Mouse (Mus musculus): Measurements from ENCODE around the gene Myrip. TPM values are rescaled to one million over a fixed set of nuclear protein-coding genes. Genes with fewer than 3 reads are reported as not detected.
"Not testable (repeated sequence)": the region's sequence is repeated elsewhere in the genome, so short reads cannot be mapped to it uniquely, and the experiment has no call there.

Gene Myrip
- polyA plus RNA-seq (2016; fragmentation: Nextera tagmentation; extraction: Ambion mirVana): 0.18 and 0.27 TPM in 2 replicates

- H3K27me3 ChIP-seq (replicated peaks; ENCODE audit: low read depth, poor library complexity, severe bottlenecking): peaks cover 50% of the 10 kb centered on the region
- H3K27ac ChIP-seq (replicated peaks); H3K9me3 ChIP-seq; H3K4me3 ChIP-seq; H3K36me3 ChIP-seq (replicated peaks); DNase-seq (ENCODE audit: low spot score): not testable (repeated sequence)
- peaks cover 19% of the 10 kb centered on the region for H3K4me1 ChIP-seq
- WGBS: 81% methylated on average over 1 of the region's 1 CpGs
These were observed at the start of gene Myrip for GRCm38 (mm10) chr9:120301213-120301612. TSS of gene Myrip (plus strand) at chr9:120301513.

DNA sequence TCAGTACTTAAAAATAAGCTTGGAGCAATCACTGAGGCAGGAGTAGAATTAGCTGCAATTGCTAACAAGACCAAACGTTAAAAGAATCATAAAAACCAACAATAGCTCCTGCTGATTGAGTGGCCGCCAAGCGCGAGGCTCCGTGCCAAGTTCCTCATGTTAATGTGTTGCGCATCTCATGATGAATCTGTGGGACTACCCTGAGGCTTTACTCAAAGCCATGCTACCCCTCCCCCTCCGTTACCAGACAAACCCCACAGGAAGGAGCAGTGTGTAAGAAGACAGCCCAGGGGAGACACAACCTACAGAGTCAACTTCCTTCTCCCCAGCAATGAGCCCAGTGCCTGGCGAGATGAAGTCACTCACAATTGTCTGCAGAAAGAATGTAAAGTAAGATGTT lies 41.5 kb upstream of the Myrip start:
- Histone ChIP-seq H3K9me3 (no peaks in the 10 kb centered on the region), H3K36me3 (replicated peaks) (no peaks in the 10 kb centered on the region), H3K4me3 (no peak overlapping the region), H3K27ac (replicated peaks) (no peak overlapping the region), H3K27me3 (replicated peaks; ENCODE audit: low read depth, poor library complexity, severe bottlenecking) (no peaks in the 10 kb centered on the region), H3K4me1 (peaks cover 3% of the 10 kb centered on the region; the same call in 1 of the 2 replicates)
- WGBS: 86% methylated on average over 8 of the region's 8 CpGs
- DNase-seq (ENCODE audit: low spot score): no peak

DNA sequence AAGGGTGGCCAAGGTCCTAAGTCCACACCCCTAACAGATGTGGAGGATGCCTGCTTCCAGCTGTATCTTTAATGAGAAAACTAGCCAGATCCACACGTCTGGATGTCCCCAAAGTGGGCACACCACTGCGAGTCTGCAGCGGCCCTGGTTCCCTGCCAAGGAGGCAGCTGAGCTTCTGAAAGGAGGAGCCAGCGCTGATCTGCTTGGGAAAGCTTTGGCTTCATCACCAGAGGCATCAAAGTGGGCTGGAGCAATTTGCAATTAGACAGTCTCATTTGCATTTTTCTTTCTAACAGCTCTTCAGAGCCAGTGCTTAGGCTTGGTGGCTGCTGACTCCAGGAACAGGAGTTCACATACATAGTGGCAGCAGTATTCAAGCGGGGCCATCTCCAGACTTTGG lies 37.3 kb upstream of the Myrip start:
- Histone ChIP-seq H3K4me1 (peaks cover 3% of the 10 kb centered on the region; the same call in 1 of the 2 replicates), H3K27ac (replicated peaks) (no peak overlapping the region), H3K36me3 (replicated peaks) (no peaks in the 10 kb centered on the region), H3K4me3 (no peak overlapping the region), H3K27me3 (replicated peaks; ENCODE audit: low read depth, poor library complexity, severe bottlenecking) (no peaks in the 10 kb centered on the region), H3K9me3 (no peaks in the 10 kb centered on the region)
- 68% methylated on average over 5 of the region's 5 CpGs for WGBS
- no peak for DNase-seq (ENCODE audit: low spot score)

GRCm38 (mm10) chr9:120273083-120273482 lies 28.2 kb upstream of the Myrip start:
- Histone ChIP-seq H3K27ac (replicated peaks) (no peak overlapping the region), H3K4me1 (0 out of 2 replicates have a peak, but pooled peaks cover 5% of the 10 kb centered on the region), H3K27me3 (replicated peaks; ENCODE audit: low read depth, poor library complexity, severe bottlenecking) (no peaks in the 10 kb centered on the region), H3K4me3 (no peak overlapping the region), H3K36me3 (replicated peaks) (no peaks in the 10 kb centered on the region), H3K9me3 (no peaks in the 10 kb centered on the region)
- DNase-seq (ENCODE audit: low spot score): no peak
- 61% methylated on average over 8 of the region's 8 CpGs for WGBS

- Histone ChIP-seq H3K4me1 (0 out of 2 replicates have a peak, but pooled peaks cover 5% of the 10 kb centered on the region), H3K4me3 (no peak overlapping the region), H3K27ac (replicated peaks) (no peak overlapping the region), H3K9me3 (no peaks in the 10 kb centered on the region), H3K27me3 (replicated peaks; ENCODE audit: low read depth, poor library complexity, severe bottlenecking) (no peaks in the 10 kb centered on the region), H3K36me3 (replicated peaks) (no peaks in the 10 kb centered on the region)
- DNase-seq (ENCODE audit: low spot score): no peak
- 84% methylated on average over 7 of the region's 7 CpGs for WGBS
These were observed 26.1 kb upstream of the Myrip start for GRCm38 (mm10) chr9:120275226-120275625.

DNA sequence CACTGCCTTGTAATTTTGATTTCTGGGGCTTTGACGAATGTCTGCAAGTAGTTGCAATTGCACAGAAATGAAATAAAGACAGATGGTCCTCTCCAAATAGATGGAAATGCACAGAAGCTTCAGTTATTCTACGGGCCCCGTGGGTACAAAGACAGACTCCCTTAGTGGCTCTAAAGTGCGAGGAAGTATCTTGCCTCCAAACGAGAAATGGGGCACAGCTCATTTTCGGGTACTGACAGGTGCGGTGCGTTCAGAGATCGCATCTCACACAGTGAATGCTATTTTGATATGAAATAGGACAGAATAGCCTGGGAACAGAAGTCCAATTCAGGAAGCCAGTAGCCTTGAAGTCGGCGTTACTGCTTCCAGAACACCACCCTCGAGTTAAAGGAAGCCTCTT lies 20.2 kb upstream of the Myrip start:
- no peak overlapping the region for H3K4me3 ChIP-seq
- WGBS: 92% methylated on average over 12 of the region's 12 CpGs
- H3K27me3 ChIP-seq (replicated peaks; ENCODE audit: low read depth, poor library complexity, severe bottlenecking): no peaks in the 10 kb centered on the region
- H3K9me3 ChIP-seq: no peaks in the 10 kb centered on the region
- H3K36me3 ChIP-seq (replicated peaks): no peaks in the 10 kb centered on the region
- H3K27ac ChIP-seq (replicated peaks): no peak overlapping the region
- no peaks in the 10 kb centered on the region for H3K4me1 ChIP-seq
- DNase-seq (ENCODE audit: low spot score): no peak

DNA sequence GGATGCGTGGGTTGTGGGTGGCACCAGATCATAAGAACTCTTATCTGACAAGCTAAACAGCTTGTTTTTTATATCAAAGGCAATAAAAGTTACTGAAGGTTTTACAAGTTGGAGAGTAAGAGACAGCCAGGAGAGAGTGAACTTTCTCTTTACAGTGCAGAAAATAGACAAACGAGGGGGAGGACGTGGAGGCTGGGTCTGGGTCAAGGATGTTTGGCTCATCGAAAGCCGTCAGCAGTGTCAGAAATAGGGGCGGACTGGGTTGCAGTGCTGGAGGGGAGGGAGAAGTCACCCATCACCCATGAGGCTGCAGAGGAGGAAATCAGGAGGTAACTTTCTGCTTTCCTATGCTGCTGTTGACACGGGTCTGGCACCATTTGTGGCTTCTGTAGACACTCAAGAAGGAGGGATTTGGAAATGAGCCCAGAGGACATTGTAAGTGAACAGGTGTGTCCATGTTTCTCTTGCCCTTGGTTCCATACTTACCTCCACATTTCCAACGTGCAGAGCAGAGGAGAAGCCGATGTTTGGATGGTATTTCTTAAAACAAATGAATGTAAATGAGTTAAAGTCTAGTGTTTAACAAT lies 18.8 kb upstream of the Myrip start:
- WGBS: 86% methylated on average over 9 of the region's 9 CpGs
- DNase-seq (ENCODE audit: low spot score): no peak
- no peaks in the 10 kb centered on the region for H3K4me1 ChIP-seq
- no peaks in the 10 kb centered on the region for H3K9me3 ChIP-seq
- H3K27me3 ChIP-seq (replicated peaks; ENCODE audit: low read depth, poor library complexity, severe bottlenecking): no peaks in the 10 kb centered on the region
- no peaks in the 10 kb centered on the region for H3K36me3 ChIP-seq (replicated peaks)
- H3K4me3 ChIP-seq: no peak overlapping the region
- no peak overlapping the region for H3K27ac ChIP-seq (replicated peaks)

DNA sequence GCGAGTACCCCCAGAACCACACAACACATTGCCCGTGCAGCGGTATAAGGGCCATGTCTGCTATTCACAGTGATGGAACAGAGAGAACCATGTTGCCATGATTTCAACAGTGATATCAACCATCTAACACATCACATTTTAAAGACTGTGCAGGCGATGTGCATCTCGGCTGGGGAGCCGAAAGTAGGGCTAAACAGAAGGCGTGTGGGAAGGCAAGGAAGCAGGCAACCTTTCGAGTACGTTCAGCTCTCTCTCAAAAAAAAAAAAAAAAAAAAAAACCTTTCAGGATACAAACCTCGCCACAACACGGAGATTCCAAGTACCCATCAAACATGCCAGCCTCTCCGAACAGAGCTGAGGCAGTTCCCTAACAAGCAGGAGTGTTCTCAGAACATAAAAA lies 17.8 kb upstream of the Myrip start:
- DNase-seq (ENCODE audit: low spot score): no peak
- Histone ChIP-seq H3K27me3 (replicated peaks; ENCODE audit: low read depth, poor library complexity, severe bottlenecking) (no peaks in the 10 kb centered on the region), H3K4me3 (no peak overlapping the region), H3K36me3 (replicated peaks) (no peaks in the 10 kb centered on the region), H3K9me3 (no peaks in the 10 kb centered on the region), H3K27ac (replicated peaks) (no peak overlapping the region), H3K4me1 (no peaks in the 10 kb centered on the region)
- 88% methylated on average over 12 of the region's 12 CpGs for WGBS

DNA sequence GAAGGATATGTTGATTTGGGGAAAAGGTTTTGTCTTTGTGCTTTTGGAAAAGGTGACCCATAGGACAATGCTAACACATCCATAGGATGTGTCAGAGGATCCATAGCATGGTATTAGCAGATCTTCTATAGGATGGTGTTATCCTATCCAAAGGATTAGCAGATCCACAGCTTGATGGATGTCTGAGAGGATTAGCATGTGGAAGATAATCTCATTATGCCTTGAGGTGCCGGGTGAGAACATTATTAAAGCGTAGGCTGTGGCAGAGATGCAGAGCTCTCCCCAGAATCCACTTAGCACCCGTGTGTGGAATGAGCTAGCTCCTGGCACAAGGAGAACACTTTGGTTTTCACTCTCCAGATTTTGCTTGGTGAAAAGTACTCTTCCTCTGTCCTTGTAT lies 13.3 kb upstream of the Myrip start:
- Histone ChIP-seq H3K27ac (replicated peaks) (no peak overlapping the region), H3K4me3 (no peak overlapping the region), H3K36me3 (replicated peaks) (no peaks in the 10 kb centered on the region), H3K9me3 (no peaks in the 10 kb centered on the region), H3K27me3 (replicated peaks; ENCODE audit: low read depth, poor library complexity, severe bottlenecking) (no peaks in the 10 kb centered on the region), H3K4me1 (0 out of 2 replicates have a peak, but pooled peaks cover 3% of the 10 kb centered on the region)
- DNase-seq (ENCODE audit: low spot score): no peak
- whole genome bisulfite sequencing: 57% methylated on average over 3 of the region's 3 CpGs

DNA sequence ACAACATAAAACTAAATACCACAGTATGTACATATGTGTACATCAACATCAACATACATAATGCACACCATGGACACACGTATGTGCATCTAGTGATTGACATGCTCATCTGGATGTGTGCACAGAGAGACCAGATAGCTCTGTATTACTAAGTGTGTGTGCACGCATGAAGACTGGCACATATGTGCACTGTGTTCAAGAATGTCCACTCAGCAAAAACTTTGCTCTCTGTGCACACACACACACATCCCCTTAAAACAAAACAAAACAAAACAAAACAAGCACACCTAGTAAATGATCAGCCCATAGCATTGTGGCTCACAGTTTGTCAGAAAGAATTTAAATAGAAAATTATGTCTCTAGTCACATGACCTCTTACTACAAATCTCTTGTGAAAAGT lies 10.9 kb upstream of the Myrip start:
- WGBS: 90% methylated on average over 2 of the region's 2 CpGs
- 0 out of 2 replicates have a peak, but pooled peaks cover 3% of the 10 kb centered on the region for H3K4me1 ChIP-seq
- DNase-seq (ENCODE audit: low spot score): no peak

GRCm38 (mm10) chr9:120292488-120292887 lies 8.8 kb upstream of the Myrip start:
- Histone ChIP-seq H3K36me3 (replicated peaks) (no peaks in the 10 kb centered on the region), H3K4me1 (0 out of 2 replicates have a peak, but pooled peaks cover 3% of the 10 kb centered on the region), H3K9me3 (no peaks in the 10 kb centered on the region), H3K27ac (replicated peaks) (no peak overlapping the region), H3K27me3 (replicated peaks; ENCODE audit: low read depth, poor library complexity, severe bottlenecking) (no peaks in the 10 kb centered on the region), H3K4me3 (no peak overlapping the region)
- no peak for DNase-seq (ENCODE audit: low spot score)
- WGBS: 56% methylated on average over 5 of the region's 5 CpGs

More for the DNA sequence above, 10.9 kb upstream of the Myrip start:
- Histone ChIP-seq H3K4me3 (no peak overlapping the region), H3K36me3 (replicated peaks) (no peaks in the 10 kb centered on the region), H3K27me3 (replicated peaks; ENCODE audit: low read depth, poor library complexity, severe bottlenecking) (no peaks in the 10 kb centered on the region), H3K9me3 (no peaks in the 10 kb centered on the region), H3K27ac (replicated peaks) (no peak overlapping the region)

DNA sequence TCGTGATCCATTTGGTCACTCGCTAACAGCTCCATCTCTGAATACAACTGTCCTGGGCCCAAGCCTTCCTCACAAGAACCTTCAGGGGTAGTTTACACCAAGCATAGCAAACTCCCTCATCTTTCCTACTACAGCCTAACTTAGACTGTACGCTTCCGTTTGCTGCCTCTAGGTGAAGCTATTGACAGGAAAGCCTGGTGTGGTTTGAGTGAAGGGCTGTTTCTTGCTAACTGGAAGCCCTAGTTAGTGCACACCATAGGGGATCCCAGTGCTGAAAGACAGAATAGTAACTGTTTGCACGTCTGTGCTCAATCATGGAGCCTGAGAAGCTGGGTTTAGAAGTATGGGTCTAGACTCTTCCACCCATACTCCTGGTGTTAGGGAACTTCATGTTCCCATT lies 5.8 kb upstream of the Myrip start:
- Histone ChIP-seq H3K4me3 (no peak overlapping the region), H3K4me1 (0 out of 2 replicates have a peak, but pooled peaks cover 3% of the 10 kb centered on the region), H3K27me3 (replicated peaks; ENCODE audit: low read depth, poor library complexity, severe bottlenecking) (no peaks in the 10 kb centered on the region), H3K9me3 (no peaks in the 10 kb centered on the region), H3K36me3 (replicated peaks) (no peaks in the 10 kb centered on the region), H3K27ac (replicated peaks) (no peak overlapping the region)
- DNase-seq (ENCODE audit: low spot score): no peak
- 83% methylated on average over 5 of the region's 5 CpGs for WGBS

- Histone ChIP-seq H3K9me3 (peaks cover 2% of the 10 kb centered on the region; the same call in 1 of the 2 replicates), H3K4me3 (no peak overlapping the region), H3K4me1 (0 out of 2 replicates have a peak, but pooled peaks cover 1% of the 10 kb centered on the region), H3K36me3 (replicated peaks) (no peaks in the 10 kb centered on the region), H3K27ac (replicated peaks) (no peak overlapping the region), H3K27me3 (replicated peaks; ENCODE audit: low read depth, poor library complexity, severe bottlenecking) (peaks cover 7% of the 10 kb centered on the region)
- WGBS: 92% methylated on average over 1 of the region's 1 CpGs
- DNase-seq (ENCODE audit: low spot score): no peak
These were observed 4.4 kb upstream of the Myrip start for GRCm38 (mm10) chr9:120296938-120297337.

Data from embryonic facial prominence, embryonic 10.5 days (tissue).